Mouse (Mus musculus): ENCODE measurements around the gene Fto. TPM values are rescaled to one million over a fixed set of nuclear protein-coding genes. Genes with fewer than 3 reads are reported as not detected.

Fto gene
- polyA plus RNA-seq, 1 experiment from 2014 or later = 97.3 TPM

DNA sequence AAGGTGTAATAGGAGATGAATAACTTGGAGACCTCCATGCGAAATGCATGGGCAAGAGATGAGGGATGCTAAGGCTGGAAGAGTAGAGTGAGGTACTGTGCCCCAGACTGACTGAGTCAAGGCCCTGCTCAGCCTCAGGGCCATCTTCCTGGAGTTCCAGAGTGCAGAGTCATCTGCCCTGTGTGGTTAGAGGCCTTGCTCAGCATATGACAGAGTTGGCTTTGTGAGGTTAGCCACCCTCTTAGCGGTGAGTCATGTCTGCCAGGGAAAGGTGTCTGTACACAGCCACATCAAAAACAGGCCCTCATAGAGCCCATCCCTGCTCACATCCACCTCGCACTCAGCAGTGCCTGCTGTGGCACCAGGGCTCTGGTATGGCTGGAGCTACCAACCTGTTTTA is 232.2 kb downstream of the Fto start:
- 0 out of 2 replicates have a peak, but pooled peaks cover 2% of the 10 kb centered on the region for H3K27me3 ChIP-seq (ENCODE audit: control insufficient read depth, insufficient read depth, low read length)

DNA sequence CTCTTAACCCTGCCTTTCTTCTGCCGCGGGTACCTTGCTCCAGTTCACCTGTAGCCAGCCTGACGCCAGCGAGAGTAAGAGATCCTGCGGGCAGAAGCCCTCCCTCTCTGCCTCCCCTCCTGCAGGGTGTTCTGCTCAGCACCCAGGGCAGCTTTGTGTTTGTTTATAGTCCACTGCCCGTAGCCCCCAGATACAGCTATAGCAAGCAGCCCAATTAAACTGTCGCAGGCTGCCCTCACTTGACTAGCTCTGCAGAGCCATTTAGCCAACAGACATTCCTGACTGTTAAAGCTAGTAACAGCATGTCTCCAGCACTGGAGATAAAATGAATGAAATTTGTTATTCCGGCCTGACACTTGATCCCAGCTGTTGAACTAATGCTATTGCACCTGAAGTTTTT is 233.3 kb downstream of the Fto start:
- Histone ChIP-seq H3K27ac (replicated peaks; ENCODE audit: low read depth, low read length) (no peak overlapping the region), H3K27me3 (ENCODE audit: control insufficient read depth, insufficient read depth, low read length) (0 out of 2 replicates have a peak, but pooled peaks cover 2% of the 10 kb centered on the region), H3K9ac (ENCODE audit: low read length) (no peak overlapping the region), H3K4me1 (ENCODE audit: control insufficient read depth, insufficient read depth, low read length) (0 out of 2 replicates have a peak, but pooled peaks cover 9% of the 10 kb centered on the region), H3K36me3 (ENCODE audit: control insufficient read depth, insufficient read depth, low read length) (no peaks in the 10 kb centered on the region), H3K9me3 (ENCODE audit: control insufficient read depth, low read length) (no peaks in the 10 kb centered on the region), H3K4me3 (ENCODE audit: low read depth, low read length) (no peak overlapping the region), H3K4me2 (ENCODE audit: low read depth, severe bottlenecking) (no peak overlapping the region)
- 27% methylated on average over 8 of the region's 8 CpGs for WGBS
- ATAC-seq (ENCODE audit: insufficient number of reproducible peaks, low FRiP score, low TSS enrichment, low read depth) (no peak), DNase-seq (ENCODE audit: low spot score) (no peak)

More for the DNA sequence above, 232.2 kb downstream of the Fto start:
- Histone ChIP-seq H3K4me1 (ENCODE audit: control insufficient read depth, insufficient read depth, low read length) (0 out of 2 replicates have a peak, but pooled peaks cover 9% of the 10 kb centered on the region), H3K4me2 (ENCODE audit: low read depth, severe bottlenecking) (no peak overlapping the region), H3K36me3 (ENCODE audit: control insufficient read depth, insufficient read depth, low read length) (no peaks in the 10 kb centered on the region), H3K27ac (replicated peaks; ENCODE audit: low read depth, low read length) (no peak overlapping the region), H3K9me3 (ENCODE audit: control insufficient read depth, low read length) (no peaks in the 10 kb centered on the region), H3K9ac (ENCODE audit: low read length) (no peak overlapping the region), H3K4me3 (ENCODE audit: low read depth, low read length) (no peak overlapping the region)
- 83% methylated on average over 3 of the region's 3 CpGs for WGBS
- no peak for ATAC-seq (ENCODE audit: insufficient number of reproducible peaks, low FRiP score, low TSS enrichment, low read depth)
- no peak for DNase-seq (ENCODE audit: low spot score)

- no peak for ATAC-seq (ENCODE audit: insufficient number of reproducible peaks, low FRiP score, low TSS enrichment, low read depth)
- no peak overlapping the region for H3K27ac ChIP-seq (replicated peaks; ENCODE audit: low read depth, low read length)
- no peak overlapping the region for H3K9ac ChIP-seq (ENCODE audit: low read length)
- H3K27me3 ChIP-seq (ENCODE audit: control insufficient read depth, insufficient read depth, low read length) = no peaks in the 10 kb centered on the region
- WGBS = 95% methylated on average over 1 of the region's 1 CpGs
- H3K4me2 ChIP-seq (ENCODE audit: low read depth, severe bottlenecking) = no peak overlapping the region
- no peak for DNase-seq (ENCODE audit: low spot score)
- H3K36me3 ChIP-seq (ENCODE audit: control insufficient read depth, insufficient read depth, low read length) = no peaks in the 10 kb centered on the region
- no peaks in the 10 kb centered on the region for H3K9me3 ChIP-seq (ENCODE audit: control insufficient read depth, low read length)
- H3K4me1 ChIP-seq (ENCODE audit: control insufficient read depth, insufficient read depth, low read length) = 0 out of 2 replicates have a peak, but pooled peaks cover 9% of the 10 kb centered on the region
- no peak overlapping the region for H3K4me3 ChIP-seq (ENCODE audit: low read depth, low read length)
Measured at GRCm38 (mm10) chr8:91550131-91550530, 236.8 kb downstream of the Fto start.

GRCm38 (mm10) chr8:91551166-91551765 is 237.9 kb downstream of the Fto start:
- Histone ChIP-seq H3K4me1 (ENCODE audit: control insufficient read depth, insufficient read depth, low read length) (0 out of 2 replicates have a peak, but pooled peaks cover 4% of the 10 kb centered on the region), H3K9ac (ENCODE audit: low read length) (no peak overlapping the region), H3K27me3 (ENCODE audit: control insufficient read depth, insufficient read depth, low read length) (no peaks in the 10 kb centered on the region), H3K27ac (replicated peaks; ENCODE audit: low read depth, low read length) (no peak overlapping the region), H3K4me3 (ENCODE audit: low read depth, low read length) (no peak overlapping the region), H3K9me3 (ENCODE audit: control insufficient read depth, low read length) (no peaks in the 10 kb centered on the region), H3K36me3 (ENCODE audit: control insufficient read depth, insufficient read depth, low read length) (no peaks in the 10 kb centered on the region), H3K4me2 (ENCODE audit: low read depth, severe bottlenecking) (no peak overlapping the region)
- 86% methylated on average over 9 of the region's 9 CpGs for WGBS
- no peak for DNase-seq (ENCODE audit: low spot score)
- no peak for ATAC-seq (ENCODE audit: insufficient number of reproducible peaks, low FRiP score, low TSS enrichment, low read depth)

GRCm38 (mm10) chr8:91551775-91552538 is 238.6 kb downstream of the Fto start:
- no peak overlapping the region for H3K27ac ChIP-seq (replicated peaks; ENCODE audit: low read depth, low read length)
- ATAC-seq (ENCODE audit: insufficient number of reproducible peaks, low FRiP score, low TSS enrichment, low read depth) = no peak
- no peak overlapping the region for H3K4me2 ChIP-seq (ENCODE audit: low read depth, severe bottlenecking)
- no peaks in the 10 kb centered on the region for H3K36me3 ChIP-seq (ENCODE audit: control insufficient read depth, insufficient read depth, low read length)
- H3K4me1 ChIP-seq (ENCODE audit: control insufficient read depth, insufficient read depth, low read length) = no peaks in the 10 kb centered on the region
- no peak overlapping the region for H3K9ac ChIP-seq (ENCODE audit: low read length)
- H3K9me3 ChIP-seq (ENCODE audit: control insufficient read depth, low read length) = no peaks in the 10 kb centered on the region
- no peak overlapping the region for H3K4me3 ChIP-seq (ENCODE audit: low read depth, low read length)
- no peak for DNase-seq (ENCODE audit: low spot score)
- H3K27me3 ChIP-seq (ENCODE audit: control insufficient read depth, insufficient read depth, low read length) = no peaks in the 10 kb centered on the region
- WGBS = 47% methylated on average over 10 of the region's 10 CpGs

- H3K4me1 ChIP-seq (ENCODE audit: control insufficient read depth, insufficient read depth, low read length) = no peaks in the 10 kb centered on the region
- no peaks in the 10 kb centered on the region for H3K27me3 ChIP-seq (ENCODE audit: control insufficient read depth, insufficient read depth, low read length)
- H3K4me2 ChIP-seq (ENCODE audit: low read depth, severe bottlenecking) = no peak overlapping the region
- no peak overlapping the region for H3K9ac ChIP-seq (ENCODE audit: low read length)
- 94% methylated on average over 11 of the region's 11 CpGs for WGBS
- H3K4me3 ChIP-seq (ENCODE audit: low read depth, low read length) = no peak overlapping the region
- no peak for DNase-seq (ENCODE audit: low spot score)
- no peaks in the 10 kb centered on the region for H3K36me3 ChIP-seq (ENCODE audit: control insufficient read depth, insufficient read depth, low read length)
- no peaks in the 10 kb centered on the region for H3K9me3 ChIP-seq (ENCODE audit: control insufficient read depth, low read length)
- no peak for ATAC-seq (ENCODE audit: insufficient number of reproducible peaks, low FRiP score, low TSS enrichment, low read depth)
- no peak overlapping the region for H3K27ac ChIP-seq (replicated peaks; ENCODE audit: low read depth, low read length)
Measured at GRCm38 (mm10) chr8:91552635-91553034, 239.3 kb downstream of the Fto start.

- H3K4me1 ChIP-seq (ENCODE audit: control insufficient read depth, insufficient read depth, low read length) = no peaks in the 10 kb centered on the region
- H3K9ac ChIP-seq (ENCODE audit: low read length) = no peak overlapping the region
- no peaks in the 10 kb centered on the region for H3K36me3 ChIP-seq (ENCODE audit: control insufficient read depth, insufficient read depth, low read length)
- H3K4me3 ChIP-seq (ENCODE audit: low read depth, low read length) = no peak overlapping the region
- H3K27me3 ChIP-seq (ENCODE audit: control insufficient read depth, insufficient read depth, low read length) = no peaks in the 10 kb centered on the region
- DNase-seq (ENCODE audit: low spot score) = no peak
- no peak for ATAC-seq (ENCODE audit: insufficient number of reproducible peaks, low FRiP score, low TSS enrichment, low read depth)
- WGBS = 64% methylated on average over 5 of the region's 5 CpGs
- no peak overlapping the region for H3K27ac ChIP-seq (replicated peaks; ENCODE audit: low read depth, low read length)
- H3K4me2 ChIP-seq (ENCODE audit: low read depth, severe bottlenecking) = no peak overlapping the region
- no peaks in the 10 kb centered on the region for H3K9me3 ChIP-seq (ENCODE audit: control insufficient read depth, low read length)
Measured at GRCm38 (mm10) chr8:91553387-91553786, 240.1 kb downstream of the Fto start.

DNA sequence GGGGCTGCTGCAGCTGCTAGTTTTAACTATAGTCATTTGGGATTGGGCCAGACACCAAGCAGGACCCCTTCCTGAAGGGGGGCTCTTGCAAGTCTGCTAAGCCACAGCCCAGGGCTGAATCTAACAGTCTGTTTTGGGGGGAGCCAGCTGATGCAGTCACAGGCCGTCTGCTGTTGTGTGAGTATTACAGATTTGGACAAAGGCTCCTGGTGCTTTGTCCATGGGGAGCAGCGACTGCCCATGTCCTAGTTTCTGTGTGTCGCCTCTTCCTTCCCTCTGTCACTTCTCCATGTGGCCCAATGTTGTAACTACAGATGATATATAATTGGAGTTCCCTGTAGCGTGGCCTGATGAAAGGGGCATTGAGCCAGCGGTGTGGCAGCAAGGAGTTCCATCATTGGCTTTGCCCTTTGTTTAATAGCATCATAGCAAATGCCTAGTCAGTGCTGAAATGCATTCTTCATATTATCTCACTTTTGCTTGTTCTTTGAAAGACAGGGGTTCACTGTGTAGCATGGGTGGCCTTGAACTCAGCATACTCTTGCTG is 243.8 kb downstream of the Fto start:
- no peaks in the 10 kb centered on the region for H3K27me3 ChIP-seq (ENCODE audit: control insufficient read depth, insufficient read depth, low read length)

More for the DNA sequence above, 243.8 kb downstream of the Fto start:
- ATAC-seq (ENCODE audit: insufficient number of reproducible peaks, low FRiP score, low TSS enrichment, low read depth) = no peak
- no peak for DNase-seq (ENCODE audit: low spot score)
- H3K4me1 ChIP-seq (ENCODE audit: control insufficient read depth, insufficient read depth, low read length) = peaks cover under 1% of the 10 kb centered on the region; the same call in 1 of the 2 replicates
- no peak overlapping the region for H3K9ac ChIP-seq (ENCODE audit: low read length)
- no peaks in the 10 kb centered on the region for H3K9me3 ChIP-seq (ENCODE audit: control insufficient read depth, low read length)
- no peaks in the 10 kb centered on the region for H3K36me3 ChIP-seq (ENCODE audit: control insufficient read depth, insufficient read depth, low read length)
- H3K4me3 ChIP-seq (ENCODE audit: low read depth, low read length) = no peak overlapping the region
- H3K27ac ChIP-seq (replicated peaks; ENCODE audit: low read depth, low read length) = no peak overlapping the region
- H3K4me2 ChIP-seq (ENCODE audit: low read depth, severe bottlenecking) = no peak overlapping the region
- WGBS = 96% methylated on average over 5 of the region's 5 CpGs

Data from limb, embryonic 11.5 days (tissue).